Mouse (Mus musculus) testis, adult 2 months (tissue): ENCODE measurements around the gene Angel1. TPM values are rescaled to one million over a fixed set of nuclear protein-coding genes. Genes with fewer than 3 reads are reported as not detected.
A peak's percentile ranks its signal among the peaks of the same experiment; 100 is the strongest.

Source experiments
- H3K27ac ChIP-seq: fragments of 200-500 bp; 2 replicates; pipeline ENCODE4 v1.5.1; 2012; ENCODE audit warnings: low read depth, low read length; ENCODE audit not compliant: control insufficient read depth, insufficient read depth
- H3K27me3 ChIP-seq: fragments of 200-500 bp; 2 replicates; pipeline ENCODE4 v1.6.1; 2012; ENCODE audit warnings: mild to moderate bottlenecking, low read length, moderate library complexity; ENCODE audit not compliant: control insufficient read depth, insufficient read depth
- H3K36me3 ChIP-seq: fragments of 200-500 bp; 2 replicates; pipeline ENCODE4 v1.6.1; 2012; ENCODE audit warnings: mild to moderate bottlenecking, low read length; ENCODE audit not compliant: control insufficient read depth, insufficient read depth
- H3K4me1 ChIP-seq: fragments of 200-500 bp; 2 replicates; pipeline ENCODE4 v1.6.1; 2012; ENCODE audit warnings: low read length; ENCODE audit not compliant: control insufficient read depth, insufficient read depth
- H3K4me3 ChIP-seq: fragments of 200-500 bp; 2 replicates; pipeline ENCODE4 v1.5.1; 2012; ENCODE audit warnings: low read depth, mild to moderate bottlenecking, low read length, moderate library complexity, mixed read lengths; ENCODE audit not compliant: control insufficient read depth
- CTCF ChIP-seq: fragments of 200-500 bp; IDR thresholded peaks from 2 replicates; pipeline ENCODE4 v1.5.1; 2012; ENCODE audit warnings: low read depth, mild to moderate bottlenecking, inconsistent platforms, low read length, moderate library complexity; ENCODE audit not compliant: control insufficient read depth, insufficient read depth, insufficient replicate concordance
- POLR2A ChIP-seq: fragments of 200-500 bp; IDR thresholded peaks from 2 replicates; pipeline ENCODE4 v1.6.1; 2012; ENCODE audit warnings: low read depth, mild to moderate bottlenecking, inconsistent platforms, low read length, moderate library complexity; ENCODE audit not compliant: control insufficient read depth
- polyA plus RNA-seq: library from polyadenylated mRNA; depleted of rRNA; stranded (reverse); fragments of >200 nt; gene quantifications from 2 replicates; pipeline ENCODE4 v1.2.3, GENCODE M21; 2012

Gene Angel1
- polyA plus RNA-seq, 1 experiment: 191 TPM

DNA sequence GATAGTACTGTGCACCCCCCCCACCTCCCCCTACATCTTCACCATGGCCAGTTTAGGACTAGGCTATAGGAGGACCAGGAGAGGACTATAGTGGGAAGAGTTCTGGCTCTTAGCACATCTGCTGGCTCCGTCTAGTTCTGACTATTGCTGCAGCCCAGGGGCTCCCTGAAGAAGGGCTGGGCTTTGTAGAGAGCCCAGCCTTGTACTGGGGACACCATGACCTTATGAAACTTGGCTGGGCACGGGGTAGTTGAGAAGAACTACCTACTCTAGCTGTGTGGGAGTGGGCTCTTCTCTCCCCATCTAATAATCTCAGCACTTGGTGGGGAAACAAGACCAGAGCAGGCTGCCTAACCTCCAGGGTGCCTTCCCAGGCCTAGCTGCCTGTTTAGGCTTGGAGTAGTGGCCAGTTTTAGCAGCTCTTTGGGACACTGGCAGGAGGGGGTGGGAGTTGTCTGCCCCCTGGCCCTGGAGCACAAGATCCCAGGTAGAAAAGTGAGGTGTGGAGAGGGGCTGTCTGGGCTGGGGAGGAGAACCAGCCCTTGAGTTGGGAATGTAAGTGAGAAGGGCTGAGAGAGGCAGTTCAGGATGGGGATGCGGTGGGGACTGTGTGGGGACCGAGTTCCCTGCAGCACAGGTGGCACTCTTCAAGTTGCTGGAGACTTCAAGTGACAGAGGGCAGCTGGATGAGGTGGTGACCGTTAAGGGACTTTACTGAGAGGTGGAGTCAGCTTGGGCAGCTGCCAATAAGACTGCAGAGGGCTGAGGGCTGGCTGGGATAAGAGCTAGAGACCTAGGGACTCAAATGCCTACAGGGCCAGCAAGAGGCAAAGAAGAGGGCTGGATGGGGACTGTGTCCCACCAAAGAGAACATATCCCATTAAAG lies 33.5 kb downstream of the Angel1 start:
- no peak for TF ChIP-seq CTCF
- no peak for TF ChIP-seq POLR2A
- Histone ChIP-seq H3K4me1 (peaks cover 22% of the 10 kb centered on the region), H3K36me3 (no peaks in the 10 kb centered on the region), H3K4me3 (no peak overlapping the region), H3K27me3 (no peaks in the 10 kb centered on the region), H3K27ac (no peak overlapping the region)

DNA sequence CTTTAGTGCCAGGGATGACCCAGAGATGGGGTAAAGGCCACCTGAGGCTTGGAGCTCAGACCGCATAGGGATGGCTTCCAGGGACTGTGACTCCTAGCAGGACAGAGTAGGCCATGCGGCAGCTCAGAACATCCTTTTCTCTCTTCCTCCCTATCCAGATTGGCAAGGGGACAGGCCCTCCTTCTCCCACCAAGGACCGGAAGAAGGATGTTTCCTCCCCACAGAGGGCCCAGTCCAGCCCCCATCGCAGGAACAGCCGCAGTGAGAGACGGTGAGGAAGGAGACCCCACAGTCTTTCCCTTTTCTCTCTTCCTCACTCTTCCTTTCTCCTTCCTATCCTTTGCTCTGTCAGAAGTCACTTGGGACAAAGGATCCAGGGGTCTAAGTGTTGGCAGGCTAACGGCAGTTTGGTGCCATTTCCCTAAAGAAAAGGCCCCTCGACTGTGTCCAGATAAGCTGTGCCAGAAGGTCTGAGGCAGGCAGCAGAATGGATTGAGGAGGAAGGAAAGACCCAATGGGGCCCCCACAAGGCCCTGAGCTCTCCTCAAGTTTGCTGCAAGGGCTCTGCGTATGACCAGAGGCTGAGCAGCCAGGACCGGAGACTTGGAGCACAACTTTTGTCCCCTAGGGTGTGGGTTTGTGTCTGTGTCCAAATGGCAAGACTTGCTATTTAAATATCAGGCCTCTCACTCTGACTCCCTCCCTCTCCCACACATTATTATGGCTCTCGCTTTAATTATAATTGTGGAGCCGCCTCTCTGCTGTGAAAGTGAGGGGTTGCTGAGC lies 35.4 kb downstream of the Angel1 start:
- H3K27me3 ChIP-seq: no peaks in the 10 kb centered on the region
- no peak for TF ChIP-seq CTCF
- TF ChIP-seq POLR2A: no peak
- H3K27ac ChIP-seq: no peak overlapping the region
- no peak overlapping the region for H3K4me3 ChIP-seq
- H3K4me1 ChIP-seq: peaks cover 32% of the 10 kb centered on the region
- no peaks in the 10 kb centered on the region for H3K36me3 ChIP-seq

DNA sequence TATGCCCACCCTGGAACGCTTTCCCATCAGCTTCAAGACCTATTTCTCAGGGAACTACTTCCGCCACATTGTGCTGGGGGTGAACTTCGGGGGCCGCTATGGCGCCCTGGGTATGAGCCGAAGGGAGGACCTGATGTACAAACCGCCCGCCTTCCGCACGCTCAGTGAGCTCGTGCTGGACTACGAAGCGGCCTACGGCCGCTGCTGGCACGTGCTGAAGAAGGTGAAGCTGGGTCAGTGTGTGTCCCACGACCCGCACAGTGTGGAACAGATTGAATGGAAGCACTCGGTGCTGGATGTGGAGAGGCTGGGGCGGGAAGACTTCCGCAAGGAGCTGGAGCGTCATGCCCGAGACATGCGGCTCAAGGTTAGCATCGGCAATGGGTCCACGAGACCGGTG lies 37.3 kb downstream of the Angel1 start:
- Histone ChIP-seq H3K36me3 (no peaks in the 10 kb centered on the region), H3K27ac (peak overlapping the region; percentile 51)

DNA sequence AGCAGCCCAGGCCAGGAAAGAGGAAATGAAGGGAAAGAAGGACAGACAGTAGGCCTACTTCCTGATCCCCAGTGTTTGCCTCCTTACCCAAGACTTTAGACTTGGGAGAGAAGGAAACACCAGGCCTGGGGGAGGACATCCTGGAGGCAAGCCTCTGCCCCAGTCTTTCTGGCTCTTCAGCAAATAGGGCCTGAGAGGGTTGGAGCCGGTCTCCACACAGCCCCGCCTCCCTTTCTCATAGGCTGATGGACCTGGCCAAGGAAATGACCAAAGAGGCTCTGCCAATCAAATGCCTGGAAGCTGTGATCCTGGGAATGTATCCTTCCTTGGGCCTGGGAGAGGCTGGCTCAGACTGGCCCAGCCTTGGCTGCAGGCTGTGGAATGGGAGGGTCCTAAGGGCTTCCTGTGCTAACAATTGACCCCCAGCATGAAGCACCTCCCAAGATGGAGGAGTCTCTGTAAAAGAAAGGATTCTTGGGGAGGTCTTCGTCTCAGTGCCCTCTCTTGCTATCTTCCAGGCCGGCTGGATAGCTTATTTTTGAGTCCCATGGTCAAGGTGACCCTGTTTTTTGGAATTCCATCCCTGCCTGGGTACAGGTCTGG lies 38.2 kb downstream of the Angel1 start:
- no peaks in the 10 kb centered on the region for H3K27me3 ChIP-seq
- no peak for TF ChIP-seq CTCF
- TF ChIP-seq POLR2A: no peak
- H3K27ac ChIP-seq: peak overlapping the region; percentile 51
- peak overlapping the region; percentile 70 for H3K4me3 ChIP-seq
- no peaks in the 10 kb centered on the region for H3K36me3 ChIP-seq
- peaks cover 32% of the 10 kb centered on the region for H3K4me1 ChIP-seq

More for the DNA sequence above, 37.3 kb downstream of the Angel1 start:
- peak overlapping the region; percentile 70 for H3K4me3 ChIP-seq
- no peak for TF ChIP-seq CTCF
- TF ChIP-seq POLR2A: peak; percentile 34; the same call in 1 of the 2 replicates
- H3K4me1 ChIP-seq: peaks cover 32% of the 10 kb centered on the region
- no peaks in the 10 kb centered on the region for H3K27me3 ChIP-seq

DNA sequence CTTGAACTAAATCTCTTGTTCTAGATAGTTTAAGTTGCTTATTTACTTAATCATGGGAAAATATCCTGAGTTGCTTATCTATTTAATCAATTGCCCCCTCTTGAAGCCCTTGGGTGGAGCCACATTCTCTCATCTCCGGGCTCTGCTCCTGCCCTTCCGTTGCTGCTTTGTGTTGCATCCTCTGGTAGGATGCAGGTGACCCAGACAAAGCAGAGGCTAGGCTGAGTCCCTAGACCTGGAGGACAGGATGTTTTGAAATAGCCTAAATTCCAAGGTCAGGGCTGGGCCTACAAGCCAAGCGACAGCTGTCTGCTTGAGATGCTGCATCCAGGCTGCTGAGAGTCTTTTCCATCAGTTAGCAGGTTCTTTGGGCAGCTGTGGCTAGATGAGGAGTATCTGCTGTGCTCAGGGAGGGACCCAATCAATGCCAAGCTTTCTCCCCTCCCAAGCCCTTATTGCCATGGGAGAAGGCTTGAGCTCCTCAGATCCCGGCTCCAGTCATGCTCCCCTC lies 38.8 kb downstream of the Angel1 start:
- H3K36me3 ChIP-seq: no peaks in the 10 kb centered on the region
- no peak overlapping the region for H3K27ac ChIP-seq
- peaks cover 32% of the 10 kb centered on the region for H3K4me1 ChIP-seq
- no peak for TF ChIP-seq POLR2A
- TF ChIP-seq CTCF: no peak
- peak overlapping the region; percentile 34 for H3K4me3 ChIP-seq
- H3K27me3 ChIP-seq: no peaks in the 10 kb centered on the region

DNA sequence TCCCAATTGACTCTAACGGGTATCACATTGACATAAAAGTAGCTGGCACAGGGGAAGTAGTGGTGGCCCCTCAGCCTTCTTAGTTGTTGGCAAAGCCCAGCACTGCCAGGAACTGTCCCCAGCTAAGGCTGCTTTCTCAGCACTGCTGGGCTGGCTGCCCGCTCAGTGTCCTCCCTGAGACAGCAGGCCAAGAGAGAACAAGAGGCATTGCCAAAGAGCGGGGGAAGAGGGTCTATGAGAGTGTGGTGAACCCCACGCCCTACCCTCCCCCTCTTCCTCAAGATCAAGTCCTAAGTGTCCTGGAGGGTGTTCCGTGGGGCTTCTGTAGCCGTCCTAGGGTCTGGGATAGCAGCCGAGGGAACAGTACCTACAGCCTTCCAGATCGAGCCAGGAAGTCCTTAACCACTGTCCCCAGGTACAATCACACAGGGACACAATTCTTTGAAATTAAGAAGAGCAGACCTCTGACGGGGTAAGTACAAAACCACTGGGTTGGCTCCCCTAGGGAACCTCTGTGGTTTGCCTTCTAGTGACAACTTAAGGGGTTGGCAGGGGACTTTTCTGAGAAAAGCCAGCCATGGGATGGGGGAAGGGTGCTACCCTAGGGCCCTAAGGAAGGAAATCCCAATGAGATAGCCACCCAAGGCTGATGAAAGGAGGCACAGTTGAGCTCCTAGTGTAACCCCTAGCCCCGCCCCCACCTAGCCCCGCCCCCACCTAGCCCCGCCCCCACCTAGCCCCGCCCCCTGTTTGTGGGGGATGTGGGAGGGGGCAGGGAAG lies 39.5 kb downstream of the Angel1 start:
- Histone ChIP-seq H3K4me1 (peaks cover 32% of the 10 kb centered on the region), H3K4me3 (no peak overlapping the region), H3K27me3 (no peaks in the 10 kb centered on the region), H3K27ac (no peak overlapping the region), H3K36me3 (no peaks in the 10 kb centered on the region)
- TF ChIP-seq CTCF (no peak), POLR2A (no peak)
